Mouse (Mus musculus) heart, embryonic 16.5 days (tissue): ENCODE measurements at regions not wholly inside any gene's neighbourhood (a gene's known extent, or its start where the extent isn't known, plus 50 kb on each side); places are given as distances from the start of the nearest gene placed in this dataset.

Experiments used
- ATAC-seq: fragments of 200-750 bp; cut with Nextera tagmentation; replicated peaks from 2 replicates; pipeline ENCODE4 v1.8.0; 2017; ENCODE audit warnings: moderate number of reproducible peaks; ENCODE audit not compliant: insufficient read depth, low FRiP score; ENCODE audit errors: extremely low read depth
- H3K27ac ChIP-seq: fragments of 300-500 bp; sonication (generic); 2 replicates; pipeline ENCODE4 v1.5.1; 2014; ENCODE audit warnings: mild to moderate bottlenecking, low read length, control low read depth, moderate library complexity
- H3K27me3 ChIP-seq: fragments of 300-500 bp; sonication (generic); 2 replicates; pipeline ENCODE4 v1.6.1; 2014; ENCODE audit warnings: low read length, mixed read lengths; ENCODE audit not compliant: control insufficient read depth, insufficient read depth
- H3K36me3 ChIP-seq: fragments of 300-500 bp; sonication (generic); 2 replicates; pipeline ENCODE4 v1.6.1; 2014; ENCODE audit not compliant: control insufficient read depth, insufficient read depth
- H3K4me1 ChIP-seq: fragments of 300-500 bp; sonication (generic); 2 replicates; pipeline ENCODE4 v1.6.1; 2014; ENCODE audit warnings: low read length, mixed read lengths; ENCODE audit not compliant: control insufficient read depth, insufficient read depth
- H3K4me2 ChIP-seq: fragments of 300-500 bp; sonication (generic); 2 replicates; pipeline ENCODE4 v1.6.1; 2014; ENCODE audit warnings: low read depth, mild to moderate bottlenecking, control low read depth, low read length
- H3K4me3 ChIP-seq: fragments of 300-500 bp; sonication (generic); 2 replicates; pipeline ENCODE4 v1.5.1; 2014; ENCODE audit warnings: mild to moderate bottlenecking, control low read depth, low read length
- H3K9ac ChIP-seq: fragments of 300-500 bp; sonication (generic); 2 replicates; pipeline ENCODE4 v1.6.1; 2014; ENCODE audit warnings: low read length, control low read depth
- H3K9me3 ChIP-seq: fragments of 300-500 bp; sonication (generic); replicated peaks from 2 replicates; pipeline ENCODE4 v1.6.1; 2016; ENCODE audit warnings: low read length; ENCODE audit not compliant: control insufficient read depth
- WGBS: fragments of 180-500 bp; shearing (Covaris S2); extraction: QIAGEN DNeasy Blood & Tissue Kit; methylation state at CpG from one replicate; pipeline ENCODE4 v1.1.7; 2014; 5-methylcytosine and 5-hydroxymethylcytosine counted together

DNA sequence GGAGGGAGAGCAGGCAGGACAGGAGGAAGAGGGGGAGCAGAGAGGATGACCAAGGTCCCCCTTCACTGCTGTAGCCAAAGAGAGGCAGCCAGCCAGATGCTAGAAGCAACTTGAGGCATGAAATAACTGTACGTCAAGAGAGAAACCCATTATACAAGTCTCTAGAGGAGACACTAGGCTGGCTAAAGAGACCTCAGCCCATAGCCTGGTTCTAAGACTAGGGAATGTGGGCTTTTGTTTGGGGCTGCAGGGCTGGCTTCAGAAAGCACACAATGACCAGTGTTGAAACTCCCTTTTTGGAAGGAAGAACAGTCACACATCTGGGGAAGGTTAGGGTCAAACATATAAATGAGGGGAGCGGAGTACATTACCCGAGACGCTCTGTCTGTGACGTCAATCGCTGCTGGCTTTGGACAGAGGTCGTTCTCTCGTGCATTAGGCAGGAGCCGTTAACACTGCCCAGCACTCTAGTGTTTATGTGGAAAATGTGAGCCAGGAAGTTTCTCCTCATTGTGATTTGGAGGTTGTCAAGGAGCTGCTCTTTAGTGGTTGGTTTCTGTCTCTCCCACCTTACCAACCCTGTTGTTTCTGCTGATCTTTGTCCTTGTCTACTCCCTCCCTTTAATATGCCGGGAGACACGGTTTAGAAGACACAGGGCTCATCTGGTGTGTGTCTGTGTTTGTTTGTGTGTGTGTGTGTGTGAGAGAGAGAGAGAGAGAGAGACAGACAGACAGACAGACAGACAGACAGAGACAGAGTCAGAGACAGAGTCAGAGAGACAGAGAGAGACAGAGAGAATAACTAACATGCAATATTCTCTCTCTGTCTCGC, 57.5 kb upstream of the Gm45716 start:
- Histone ChIP-seq H3K27me3 (no peaks in the 10 kb centered on the region), H3K4me1 (peaks cover 12% of the 10 kb centered on the region), H3K36me3 (no peaks in the 10 kb centered on the region), H3K4me2 (peak overlapping the region; percentile 22), H3K9me3 (no peaks in the 10 kb centered on the region), H3K27ac (peak overlapping the region; percentile 19), H3K9ac (no peak overlapping the region), H3K4me3 (no peak overlapping the region)
- WGBS: 26% methylated on average over 12 of the region's 12 CpGs
- peak; percentile 71 for ATAC-seq

DNA sequence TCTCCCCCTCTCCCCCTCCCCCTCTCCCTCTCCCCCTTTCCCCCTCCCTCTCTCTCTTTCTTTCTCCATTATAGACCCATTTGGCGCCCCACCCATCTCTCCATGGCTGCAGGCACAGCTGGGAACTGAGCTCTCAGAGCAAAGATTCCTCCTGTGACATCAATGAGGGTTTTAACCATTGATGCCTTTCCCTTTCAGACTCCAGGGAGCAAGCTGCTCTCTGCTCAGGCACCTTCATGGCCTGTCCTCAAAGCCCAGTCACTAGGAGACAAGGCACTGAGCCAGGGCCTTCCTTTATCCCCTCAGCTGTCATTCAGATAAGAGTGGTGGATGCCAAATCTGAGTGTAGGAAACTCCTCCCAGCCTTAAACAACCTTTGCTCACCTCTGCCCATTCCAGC, 56.8 kb upstream of the Gm45716 start:
- no peaks in the 10 kb centered on the region for H3K27me3 ChIP-seq
- H3K27ac ChIP-seq: 0 out of 2 replicates have a peak overlapping the region, but pooled peaks have one; percentile 1
- H3K9me3 ChIP-seq: no peaks in the 10 kb centered on the region
- peak; percentile 53; the same call in 1 of the 2 replicates for ATAC-seq
- peaks cover 12% of the 10 kb centered on the region for H3K4me1 ChIP-seq
- no peak overlapping the region for H3K4me3 ChIP-seq
- H3K9ac ChIP-seq: no peak overlapping the region
- H3K4me2 ChIP-seq: peak overlapping the region; percentile 22; the same call in 1 of the 2 replicates
- no peaks in the 10 kb centered on the region for H3K36me3 ChIP-seq
- WGBS: 25% methylated on average over 1 of the region's 1 CpGs

DNA sequence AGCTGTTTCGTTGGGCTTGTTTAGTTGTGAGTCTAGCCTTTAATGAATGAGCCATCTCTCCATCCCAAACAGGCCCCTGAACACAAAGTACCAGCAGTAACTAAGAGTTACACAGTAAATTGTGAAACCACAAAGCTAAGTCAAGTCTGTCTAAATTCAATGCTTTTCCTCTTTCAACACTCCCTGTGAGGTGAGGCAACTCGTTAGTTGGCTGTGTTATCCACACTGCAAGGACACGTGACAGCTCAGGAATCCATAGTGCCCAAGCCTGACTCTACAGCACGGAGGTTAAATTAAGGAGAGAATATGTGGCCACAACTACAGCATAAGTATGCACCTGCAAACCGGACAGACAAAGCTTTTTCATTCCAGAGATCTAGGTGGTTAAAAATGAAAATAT, 54.9 kb upstream of the Gm45716 start:
- H3K4me2 ChIP-seq: no peak overlapping the region; the same call in 1 of the 2 replicates

DNA sequence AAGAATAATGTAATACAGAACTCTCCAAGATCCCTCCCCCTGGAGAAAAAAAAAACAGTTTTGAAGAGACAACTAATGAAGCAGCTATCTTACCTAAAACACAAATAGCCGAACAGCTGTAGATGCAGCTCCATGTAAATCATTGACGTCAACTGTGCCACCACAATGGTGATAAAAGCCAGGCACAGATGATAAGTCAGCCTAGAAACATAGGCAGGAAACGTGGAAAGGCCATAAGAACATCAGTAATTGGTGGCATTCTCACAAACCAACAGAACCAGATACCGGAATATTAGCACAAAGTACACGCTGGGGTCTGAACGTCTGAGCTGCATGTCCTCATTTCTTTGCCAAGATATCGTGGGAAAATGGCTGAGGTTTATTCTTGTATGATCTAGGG, 51.2 kb upstream of the Gm45716 start:
- Histone ChIP-seq H3K36me3 (no peaks in the 10 kb centered on the region), H3K27ac (no peak overlapping the region), H3K27me3 (no peaks in the 10 kb centered on the region), H3K4me2 (no peak overlapping the region), H3K4me3 (no peak overlapping the region), H3K4me1 (0 out of 2 replicates have a peak, but pooled peaks cover 2% of the 10 kb centered on the region), H3K9me3 (no peaks in the 10 kb centered on the region), H3K9ac (no peak overlapping the region)
- 61% methylated on average over 7 of the region's 7 CpGs for WGBS
- ATAC-seq: no peak

More for the DNA sequence above, 54.9 kb upstream of the Gm45716 start:
- no peak overlapping the region for H3K4me3 ChIP-seq
- no peaks in the 10 kb centered on the region for H3K27me3 ChIP-seq
- no peak overlapping the region for H3K27ac ChIP-seq
- 47% methylated on average over 5 of the region's 5 CpGs for WGBS
- no peak overlapping the region for H3K9ac ChIP-seq
- H3K9me3 ChIP-seq: no peaks in the 10 kb centered on the region
- peaks cover 12% of the 10 kb centered on the region for H3K4me1 ChIP-seq
- no peaks in the 10 kb centered on the region for H3K36me3 ChIP-seq
- ATAC-seq: peak; percentile 63
